Mouse (Mus musculus) midbrain, embryonic 10.5 days (tissue): Measurements from ENCODE around the gene Sphkap. TPM values are rescaled to one million over a fixed set of nuclear protein-coding genes. Genes with fewer than 3 reads are reported as not detected.

Experiments used
- DNase-seq: peaks from one replicate; pipeline ENCODE4 v3.0.0-alpha.2; 2017; ENCODE audit warnings: low spot score
- H3K27ac ChIP-seq: fragments of 300-500 bp; sonication (generic); replicated peaks from 2 replicates; pipeline ENCODE4 v1.5.1; 2016; ENCODE audit warnings: mild to moderate bottlenecking
- H3K27me3 ChIP-seq: fragments of 300-500 bp; sonication (generic); 2 replicates; pipeline ENCODE4 v1.6.1; 2016; ENCODE audit warnings: low read depth, mild to moderate bottlenecking; ENCODE audit not compliant: poor library complexity, severe bottlenecking
- H3K36me3 ChIP-seq: fragments of 300-500 bp; sonication (generic); 2 replicates; pipeline ENCODE4 v1.6.1; 2016; ENCODE audit warnings: mild to moderate bottlenecking, moderate library complexity
- H3K4me1 ChIP-seq: fragments of 300-500 bp; sonication (generic); 2 replicates; pipeline ENCODE4 v1.6.1; 2016
- H3K4me3 ChIP-seq: fragments of 300-500 bp; sonication (generic); 2 replicates; pipeline ENCODE4 v1.5.1; 2016; ENCODE audit warnings: mild to moderate bottlenecking, moderate library complexity
- H3K9me3 ChIP-seq: fragments of 300-500 bp; sonication (generic); replicated peaks from 2 replicates; pipeline ENCODE4 v1.6.1; 2016; ENCODE audit warnings: mild to moderate bottlenecking
- WGBS: fragments of 180-500 bp; shearing (Covaris S2); methylation state at CpG from one replicate; pipeline ENCODE4 v1.1.7; 2016; 5-methylcytosine and 5-hydroxymethylcytosine counted together
- polyA plus RNA-seq: library from polyadenylated mRNA; unstranded; fragments of >200 nt; fragmentation: Nextera tagmentation; extraction: Ambion mirVana; gene quantifications from 2 replicates; pipeline ENCODE4 v1.2.1, GENCODE M21; 2016

The Sphkap gene
- polyA plus RNA-seq, result 0.17 and 0.75 TPM in 2 replicates

DNA sequence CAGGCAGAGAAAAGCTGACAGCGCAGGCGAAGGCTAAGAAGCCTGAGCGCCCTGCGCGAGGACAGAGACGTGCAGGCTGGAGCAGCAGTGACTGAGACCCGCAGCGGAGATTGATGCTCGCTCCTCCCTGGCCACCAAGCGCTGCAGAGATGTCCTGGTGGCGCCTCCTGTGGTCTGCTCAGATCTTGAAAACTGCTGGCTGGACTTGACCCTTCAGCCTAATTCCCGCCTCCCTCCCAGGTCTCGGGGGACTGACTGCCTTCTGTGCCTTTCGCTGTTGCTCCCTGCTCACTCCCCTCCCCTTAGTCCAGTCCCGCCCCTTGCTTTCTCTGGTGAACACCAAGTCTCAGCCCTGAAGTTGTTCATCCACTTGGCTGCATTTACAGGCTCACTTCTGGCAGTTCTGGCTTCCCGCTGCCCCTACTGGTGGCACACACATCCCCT is at the start of gene Sphkap:
Sphkap (minus strand) TSS at position 180 of the 444 bp plus-strand sequence.
- WGBS, result 0% methylated on average over 16 of the region's 16 CpGs
- no peaks in the 10 kb centered on the region for H3K9me3 ChIP-seq
- DNase-seq, result peak; percentile 72
- peaks cover 11% of the 10 kb centered on the region for H3K4me1 ChIP-seq
- H3K27me3 ChIP-seq, result peaks cover 23% of the 10 kb centered on the region
- no peaks in the 10 kb centered on the region for H3K36me3 ChIP-seq
- peak within 1 kb of the TSS; percentile 10; the same call in 1 of the 2 replicates for H3K27ac ChIP-seq
- H3K4me3 ChIP-seq, result peak within 1 kb of the TSS; percentile 54

DNA sequence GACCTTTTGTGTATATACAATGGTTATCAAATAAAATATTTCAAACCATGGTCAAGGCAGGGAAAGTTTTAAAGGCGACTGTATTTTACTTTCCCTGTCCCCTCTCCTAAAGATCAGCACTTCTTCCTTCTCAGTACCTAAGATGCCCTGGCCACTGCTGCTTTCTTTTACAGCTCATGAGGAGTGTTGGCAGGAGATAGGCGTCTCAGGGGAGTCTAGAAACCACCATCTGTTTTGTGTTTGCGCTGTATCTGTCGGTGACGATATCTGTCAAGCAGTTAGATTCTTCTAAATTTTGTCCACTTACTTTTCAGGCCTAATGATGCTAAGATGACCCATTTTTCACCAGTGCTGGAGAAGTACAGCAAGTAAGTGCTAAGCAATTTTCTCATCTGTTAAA is 43.3 kb upstream of the Sphkap start:
- 80% methylated on average over 5 of the region's 5 CpGs for WGBS
- Histone ChIP-seq H3K27me3 (no peaks in the 10 kb centered on the region), H3K4me3 (no peak overlapping the region), H3K36me3 (no peaks in the 10 kb centered on the region), H3K4me1 (no peaks in the 10 kb centered on the region), H3K9me3 (no peaks in the 10 kb centered on the region), H3K27ac (no peak overlapping the region)
- no peak for DNase-seq

GRCm38 (mm10) chr1:83440422-83440821 is 32.4 kb upstream of the Sphkap start:
- H3K4me3 ChIP-seq, result no peak overlapping the region
- 95% methylated on average over 2 of the region's 2 CpGs for WGBS
- H3K4me1 ChIP-seq, result no peaks in the 10 kb centered on the region
- DNase-seq, result no peak
- no peaks in the 10 kb centered on the region for H3K9me3 ChIP-seq
- no peaks in the 10 kb centered on the region for H3K27me3 ChIP-seq
- H3K27ac ChIP-seq, result no peak overlapping the region
- H3K36me3 ChIP-seq, result no peaks in the 10 kb centered on the region

GRCm38 (mm10) chr1:83433932-83434331 is 25.9 kb upstream of the Sphkap start:
- Histone ChIP-seq H3K9me3 (no peaks in the 10 kb centered on the region), H3K4me1 (no peaks in the 10 kb centered on the region), H3K27ac (no peak overlapping the region), H3K36me3 (no peaks in the 10 kb centered on the region), H3K27me3 (no peaks in the 10 kb centered on the region), H3K4me3 (no peak overlapping the region)
- 95% methylated on average over 3 of the region's 3 CpGs for WGBS
- no peak for DNase-seq

GRCm38 (mm10) chr1:83429866-83430265 is 21.9 kb upstream of the Sphkap start:
- Histone ChIP-seq H3K4me3 (no peak overlapping the region), H3K4me1 (no peaks in the 10 kb centered on the region)
- DNase-seq, result no peak

GRCm38 (mm10) chr1:83407616-83408015 is 384 bp downstream of the Sphkap start:
- peak overlapping the region; percentile 10; the same call in 1 of the 2 replicates for H3K27ac ChIP-seq
- no peaks in the 10 kb centered on the region for H3K9me3 ChIP-seq
- peak overlapping the region; percentile 54 for H3K4me3 ChIP-seq
- H3K4me1 ChIP-seq, result peaks cover 11% of the 10 kb centered on the region
- H3K27me3 ChIP-seq, result peaks cover 23% of the 10 kb centered on the region
- DNase-seq, result no peak
- H3K36me3 ChIP-seq, result no peaks in the 10 kb centered on the region
- WGBS, result 2% methylated on average over 11 of the region's 11 CpGs

More at GRCm38 (mm10) chr1:83429866-83430265, 21.9 kb upstream of the Sphkap start:
- H3K27me3 ChIP-seq, result no peaks in the 10 kb centered on the region
- H3K9me3 ChIP-seq, result no peaks in the 10 kb centered on the region
- H3K36me3 ChIP-seq, result no peaks in the 10 kb centered on the region
- no peak overlapping the region for H3K27ac ChIP-seq

- H3K4me1 ChIP-seq, result peaks cover 11% of the 10 kb centered on the region
- no peaks in the 10 kb centered on the region for H3K36me3 ChIP-seq
- H3K27ac ChIP-seq, result no peak overlapping the region
- DNase-seq, result no peak
- no peaks in the 10 kb centered on the region for H3K9me3 ChIP-seq
- H3K4me3 ChIP-seq, result peak overlapping the region; percentile 54
- peaks cover 23% of the 10 kb centered on the region for H3K27me3 ChIP-seq
- 8% methylated on average over 8 of the region's 8 CpGs for WGBS
Observed at GRCm38 (mm10) chr1:83406882-83407549, 984 bp downstream of the Sphkap start.

- no peaks in the 10 kb centered on the region for H3K36me3 ChIP-seq
- no peak for DNase-seq
- no peaks in the 10 kb centered on the region for H3K4me1 ChIP-seq
- 100% methylated on average over 1 of the region's 1 CpGs for WGBS
- H3K27ac ChIP-seq, result no peak overlapping the region
- no peak overlapping the region for H3K4me3 ChIP-seq
- no peaks in the 10 kb centered on the region for H3K27me3 ChIP-seq
- H3K9me3 ChIP-seq, result no peaks in the 10 kb centered on the region
Observed at GRCm38 (mm10) chr1:83401079-83401478, 6.9 kb downstream of the Sphkap start.

DNA sequence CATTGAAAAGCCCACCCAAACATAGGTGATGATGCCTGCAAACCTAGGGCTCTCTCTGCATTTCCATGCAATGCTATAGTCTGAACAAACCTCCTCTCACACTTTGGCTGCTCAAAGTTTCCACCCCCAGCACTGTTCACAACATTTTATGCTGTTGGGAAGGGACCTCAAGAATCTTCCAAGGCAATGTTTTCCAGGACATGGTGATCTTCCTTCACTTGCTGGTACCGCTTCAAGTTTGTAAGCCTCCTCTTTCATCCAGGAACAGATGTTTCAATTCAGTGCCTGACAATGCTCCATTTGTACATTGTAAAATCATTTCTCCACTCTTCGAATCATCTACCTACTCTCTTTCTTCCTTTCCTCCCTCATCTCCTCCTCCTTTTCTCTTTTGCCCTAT is 11.7 kb downstream of the Sphkap start:
- Histone ChIP-seq H3K9me3 (no peaks in the 10 kb centered on the region), H3K4me1 (no peaks in the 10 kb centered on the region), H3K27ac (no peak overlapping the region), H3K27me3 (no peaks in the 10 kb centered on the region), H3K36me3 (no peaks in the 10 kb centered on the region), H3K4me3 (no peak overlapping the region)
- WGBS, result 94% methylated on average over 2 of the region's 2 CpGs
- no peak for DNase-seq

DNA sequence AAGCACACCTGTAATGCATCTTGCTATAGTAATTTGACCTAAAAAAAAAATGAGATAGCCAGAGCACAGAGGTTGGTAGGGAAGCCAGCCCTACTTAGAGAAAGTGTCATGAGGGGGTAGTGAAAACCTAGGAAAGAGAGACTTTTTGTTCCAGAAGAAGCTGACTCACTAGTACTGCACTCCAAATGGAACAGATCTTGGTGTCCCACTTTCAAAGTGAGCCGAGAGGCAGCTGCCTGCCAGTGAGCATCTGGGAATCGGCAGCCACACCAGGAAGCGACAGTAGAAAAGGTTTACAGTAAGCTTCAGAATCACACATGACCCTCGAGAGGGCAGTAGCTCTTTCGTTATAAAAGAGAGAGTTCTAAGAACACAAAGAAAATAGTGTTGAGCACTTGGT is 12.4 kb downstream of the Sphkap start:
- 88% methylated on average over 5 of the region's 5 CpGs for WGBS
- no peak for DNase-seq
- Histone ChIP-seq H3K36me3 (no peaks in the 10 kb centered on the region), H3K4me1 (no peaks in the 10 kb centered on the region), H3K27ac (no peak overlapping the region), H3K9me3 (no peaks in the 10 kb centered on the region), H3K4me3 (no peak overlapping the region), H3K27me3 (no peaks in the 10 kb centered on the region)

DNA sequence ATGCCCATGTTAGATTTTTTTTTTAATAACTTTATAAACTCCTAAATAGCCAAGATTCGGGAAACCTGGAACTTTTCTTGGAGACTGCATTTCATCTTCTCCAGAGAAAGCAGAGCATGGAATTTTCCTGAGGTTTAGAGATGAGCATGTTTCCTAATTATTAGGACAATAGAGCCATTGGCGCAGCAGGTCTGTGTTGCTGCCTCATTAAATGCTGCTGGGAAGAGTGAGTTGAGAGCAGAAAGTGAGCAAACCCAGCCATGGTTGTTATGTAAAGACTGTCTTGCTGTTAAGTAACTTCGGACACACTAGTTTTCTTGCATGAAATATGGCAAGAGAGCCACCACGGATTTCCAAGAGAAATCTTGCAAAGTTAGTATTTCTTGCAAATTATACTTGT is 18.6 kb downstream of the Sphkap start:
- Histone ChIP-seq H3K4me1 (no peaks in the 10 kb centered on the region), H3K27me3 (no peaks in the 10 kb centered on the region), H3K36me3 (no peaks in the 10 kb centered on the region), H3K9me3 (no peaks in the 10 kb centered on the region), H3K4me3 (no peak overlapping the region), H3K27ac (no peak overlapping the region)
- WGBS, result 77% methylated on average over 4 of the region's 4 CpGs
- DNase-seq, result no peak

DNA sequence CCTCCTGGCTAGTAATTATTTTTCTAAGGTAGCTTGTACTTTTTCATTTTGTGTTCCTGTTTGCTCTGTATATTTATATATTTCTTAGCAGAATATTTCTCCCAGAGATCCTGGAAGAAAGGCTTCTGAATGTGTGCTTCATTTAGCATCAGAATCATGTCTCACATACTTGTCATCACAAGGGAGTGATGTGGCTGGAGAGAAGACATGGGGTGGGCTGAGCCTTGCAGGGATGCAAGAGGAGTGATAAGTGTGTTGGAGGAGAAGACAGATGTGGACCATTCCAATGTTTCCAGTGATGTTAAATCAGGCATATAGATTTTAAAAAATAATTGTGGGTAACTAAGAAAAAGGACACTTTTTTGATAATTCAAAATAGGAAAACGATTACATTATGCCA is 30.6 kb downstream of the Sphkap start:
- Histone ChIP-seq H3K4me1 (no peaks in the 10 kb centered on the region), H3K4me3 (no peak overlapping the region), H3K9me3 (no peaks in the 10 kb centered on the region), H3K27ac (no peak overlapping the region), H3K27me3 (no peaks in the 10 kb centered on the region), H3K36me3 (no peaks in the 10 kb centered on the region)
- WGBS, result 80% methylated on average over 1 of the region's 1 CpGs
- DNase-seq, result no peak

DNA sequence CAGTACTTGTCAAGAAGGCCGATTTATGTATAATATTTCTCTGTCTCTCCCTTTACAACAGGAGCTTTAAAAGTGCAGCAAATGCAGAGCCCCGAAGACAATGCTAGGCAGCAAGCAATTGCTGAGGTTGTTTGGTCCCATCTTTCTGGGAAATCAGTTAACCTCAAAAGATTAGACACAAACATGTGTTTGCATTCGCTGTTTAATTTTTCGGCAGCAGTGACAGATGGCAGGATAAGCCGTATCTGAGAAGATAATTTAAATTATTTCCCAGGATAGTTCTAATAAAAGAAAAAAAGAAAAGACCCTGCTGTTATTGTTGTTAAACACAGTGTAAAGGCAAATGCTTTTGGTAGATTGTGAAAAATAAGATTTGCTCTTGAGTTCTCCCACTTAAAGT is 41.5 kb downstream of the Sphkap start:
- no peaks in the 10 kb centered on the region for H3K4me1 ChIP-seq
- 90% methylated on average over 5 of the region's 5 CpGs for WGBS
- no peak for DNase-seq
- H3K27ac ChIP-seq, result no peak overlapping the region
- H3K36me3 ChIP-seq, result no peaks in the 10 kb centered on the region
- H3K4me3 ChIP-seq, result no peak overlapping the region
- H3K27me3 ChIP-seq, result no peaks in the 10 kb centered on the region
- no peaks in the 10 kb centered on the region for H3K9me3 ChIP-seq
